Mouse (Mus musculus) layer of hippocampus, adult 2 months (tissue): ENCODE measurements at regions not wholly inside any gene's neighbourhood (a gene's known extent, or its start where the extent isn't known, plus 50 kb on each side); places are given as distances from the start of the nearest gene placed in this dataset.
A peak's percentile ranks its signal among the peaks of the same experiment; 100 is the strongest.
"Not testable (repeated sequence)": the region's sequence is repeated elsewhere in the genome, so short reads cannot be mapped to it uniquely, and the experiment has no call there.

Experiments used
- DNase-seq, 2 experiments: peaks; one replicate each; pipeline ENCODE4 v3.0.0; 2022; ENCODE audit warnings: low spot score in 2 of 2
- H3K27ac ChIP-seq: fragments of 200-600 bp; 2 replicates; pipeline ENCODE4 v1.8.1; 2022
- H3K4me3 ChIP-seq: fragments of 200-600 bp; 2 replicates; pipeline ENCODE4 v1.8.1; 2022; ENCODE audit warnings: mild to moderate bottlenecking
- CTCF ChIP-seq: fragments of 200-600 bp; conservative IDR thresholded peaks from 2 replicates; pipeline ENCODE4 v1.8.1; 2022; ENCODE audit warnings: antibody characterized with exemption, mild to moderate bottlenecking, moderate library complexity

DNA sequence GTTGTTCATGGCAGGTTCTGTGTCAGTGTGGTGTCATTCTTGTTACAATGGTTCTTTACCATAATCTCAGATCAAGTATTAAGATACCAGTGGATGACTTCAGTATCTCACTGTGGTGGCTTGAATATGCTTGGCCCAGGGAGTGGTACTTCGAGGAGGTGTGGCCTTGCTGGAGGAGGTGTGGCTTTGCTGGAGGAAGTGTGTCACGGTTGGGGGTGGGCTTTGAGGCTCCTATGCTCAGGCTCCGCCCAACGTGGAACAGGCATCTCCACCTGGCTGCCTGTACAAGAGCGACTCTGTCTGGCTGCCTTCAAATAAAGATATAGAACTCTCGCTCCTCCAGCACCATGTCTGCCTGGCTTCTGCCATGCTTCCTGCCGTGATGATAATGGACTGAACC lies 63.6 kb downstream of the Cd2 start:
- TF ChIP-seq CTCF = no peak
- H3K27ac ChIP-seq = no peak overlapping the region
- no peak overlapping the region for H3K4me3 ChIP-seq
- DNase-seq = no peak

DNA sequence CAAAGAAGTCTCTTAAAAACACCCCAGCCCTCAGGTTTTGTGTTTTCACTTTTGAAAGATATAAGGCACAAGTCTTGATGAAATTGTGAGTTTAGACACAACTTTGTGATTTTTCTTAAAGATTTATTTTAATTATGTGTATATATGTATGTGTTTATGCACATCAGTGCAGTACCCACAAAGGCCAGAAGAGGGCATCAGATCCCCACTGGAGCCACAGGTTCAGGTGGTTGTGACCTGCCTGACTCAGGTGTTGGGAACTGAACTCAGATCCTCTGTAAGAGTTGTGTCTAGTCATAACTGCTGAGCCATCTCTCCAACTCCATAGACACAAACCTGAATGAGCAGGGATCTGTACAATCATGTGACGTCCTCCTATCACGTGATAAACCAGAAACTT lies 67.8 kb downstream of the Cd2 start:
- no peak for DNase-seq
- Histone ChIP-seq H3K4me3 (no peak overlapping the region), H3K27ac (no peak overlapping the region)
- TF ChIP-seq CTCF = peak; percentile 56

DNA sequence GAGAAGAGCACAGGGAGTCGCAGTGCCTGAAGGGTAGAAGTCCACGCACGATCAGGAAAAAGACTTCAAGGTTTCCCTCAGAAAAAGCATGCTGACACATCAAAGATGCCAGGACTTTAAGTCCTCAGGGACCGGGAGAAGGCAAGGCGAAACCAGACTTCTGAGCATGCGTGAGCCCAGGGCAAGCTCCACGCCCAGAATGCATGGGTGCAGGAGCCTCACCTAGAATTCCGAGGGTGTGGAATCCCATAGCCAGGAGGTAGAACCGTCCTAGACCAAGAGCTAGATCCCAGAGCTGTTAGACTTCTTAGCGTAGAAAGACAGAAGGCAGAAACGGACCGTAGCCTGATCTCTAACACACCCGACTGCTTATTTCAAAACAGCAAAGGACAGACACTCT lies 71.0 kb downstream of the Cd2 start:
- H3K27ac ChIP-seq = no peak overlapping the region
- TF ChIP-seq CTCF = no peak
- no peak overlapping the region for H3K4me3 ChIP-seq
- DNase-seq = no peak

DNA sequence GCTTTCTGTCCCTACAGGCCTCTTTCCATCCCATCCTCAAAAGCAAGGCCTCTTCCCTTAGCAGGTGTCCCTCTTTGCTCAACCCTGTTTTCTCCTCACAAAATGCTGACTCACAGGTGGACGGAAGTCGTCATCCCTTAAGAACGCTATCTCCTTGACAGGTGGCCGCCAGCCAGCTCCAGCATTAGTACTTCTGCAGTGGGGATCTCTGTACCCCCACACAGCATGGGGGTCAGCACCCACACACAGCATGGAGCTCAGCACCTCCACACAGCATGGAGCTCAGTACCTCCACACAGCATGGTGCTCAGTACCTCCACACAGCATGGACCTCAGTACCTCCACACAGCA lies 74.6 kb downstream of the Cd2 start:
- TF ChIP-seq CTCF = no peak
- DNase-seq = no peak
- no peak overlapping the region for H3K27ac ChIP-seq

DNA sequence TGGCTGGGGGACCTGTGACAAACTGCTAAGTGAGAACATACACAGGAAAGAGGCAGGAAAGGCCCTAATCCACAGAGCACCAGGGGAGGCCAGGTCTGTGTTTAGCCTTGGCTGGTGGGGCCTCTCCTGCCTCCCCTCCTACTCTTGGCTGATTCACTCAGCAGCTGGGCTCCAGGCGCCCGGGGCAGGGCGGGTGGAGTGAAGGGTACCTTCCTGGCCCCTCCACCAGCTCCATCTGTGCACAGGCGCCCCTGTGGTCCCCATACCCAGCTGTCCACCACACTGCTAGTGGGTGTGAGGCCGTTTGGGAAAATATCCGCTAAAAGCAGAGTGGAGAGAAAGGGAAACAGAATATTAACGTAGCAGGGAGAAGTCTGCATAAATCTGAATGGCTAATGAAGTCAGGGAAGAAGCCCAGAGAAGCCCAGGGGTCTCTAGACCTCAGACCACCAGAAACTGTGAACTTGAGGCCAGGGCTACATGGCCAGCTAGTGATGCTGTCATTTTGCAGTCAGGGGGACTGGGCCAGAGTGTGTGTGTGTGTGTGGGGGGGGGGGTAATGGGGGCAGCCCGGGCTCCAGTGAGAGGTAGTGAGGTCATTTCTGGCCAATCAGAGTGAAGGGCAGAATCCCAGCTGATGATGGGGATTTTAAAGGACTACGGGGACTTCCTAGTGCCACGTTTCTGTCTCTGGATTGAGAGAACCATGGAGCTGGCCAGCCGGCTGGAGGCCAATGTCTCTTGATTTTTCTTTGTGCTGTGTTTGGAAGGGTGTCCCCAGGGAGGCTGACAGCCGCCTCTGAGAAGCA lies 75.1 kb downstream of the Cd2 start:
- peak in 1 of 2 experiments; percentile 13 for DNase-seq

More for the DNA sequence above, 74.6 kb downstream of the Cd2 start:
- no peak overlapping the region for H3K4me3 ChIP-seq

DNA sequence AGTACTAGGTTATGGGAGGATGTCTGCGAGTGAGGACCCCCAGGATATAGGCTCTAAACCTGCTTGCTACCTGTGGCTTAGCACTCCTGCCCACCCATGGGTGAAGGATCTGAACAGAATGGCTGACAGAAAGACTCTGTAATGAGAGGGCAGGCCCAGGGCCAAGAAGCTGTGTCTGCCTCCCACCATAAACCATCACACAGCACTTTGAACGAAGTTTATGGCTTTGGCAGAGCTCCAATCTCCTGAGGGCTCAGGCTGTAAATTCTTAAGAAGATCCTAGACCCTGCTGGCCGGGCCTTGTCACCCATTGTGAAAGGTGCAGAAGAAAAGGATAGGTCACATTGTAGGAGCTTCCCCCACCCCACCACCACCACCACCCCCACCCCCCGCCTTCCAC lies 75.8 kb downstream of the Cd2 start:
- TF ChIP-seq CTCF = no peak
- H3K4me3 ChIP-seq = no peak overlapping the region
- no peak overlapping the region for H3K27ac ChIP-seq
- no peak for DNase-seq

More for the DNA sequence above, 75.1 kb downstream of the Cd2 start:
- no peak overlapping the region for H3K4me3 ChIP-seq
- H3K27ac ChIP-seq = no peak overlapping the region; the same call in 1 of the 2 replicates
- no peak for TF ChIP-seq CTCF

DNA sequence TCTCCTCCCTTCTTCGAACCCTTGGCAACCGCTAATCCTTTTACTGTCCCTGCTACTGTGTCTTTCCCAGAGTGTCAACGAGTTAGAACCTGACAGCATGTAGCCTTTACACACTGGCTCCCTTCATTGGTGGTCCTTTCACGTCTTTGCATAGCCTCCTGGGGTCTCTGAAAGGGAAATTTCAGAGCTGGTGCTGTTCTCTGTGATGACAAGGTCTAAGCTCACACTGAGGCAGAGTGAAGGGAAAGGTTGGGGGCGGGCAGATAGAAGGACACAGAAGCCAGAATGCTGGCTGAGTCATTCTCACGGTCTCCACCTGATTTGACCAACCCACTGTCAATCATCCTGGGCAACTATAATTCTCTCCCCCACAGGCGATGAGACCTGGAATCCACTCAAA lies 78.2 kb downstream of the Cd2 start:
- Histone ChIP-seq H3K27ac (no peak overlapping the region), H3K4me3 (no peak overlapping the region)
- no peak for TF ChIP-seq CTCF
- no peak for DNase-seq

DNA sequence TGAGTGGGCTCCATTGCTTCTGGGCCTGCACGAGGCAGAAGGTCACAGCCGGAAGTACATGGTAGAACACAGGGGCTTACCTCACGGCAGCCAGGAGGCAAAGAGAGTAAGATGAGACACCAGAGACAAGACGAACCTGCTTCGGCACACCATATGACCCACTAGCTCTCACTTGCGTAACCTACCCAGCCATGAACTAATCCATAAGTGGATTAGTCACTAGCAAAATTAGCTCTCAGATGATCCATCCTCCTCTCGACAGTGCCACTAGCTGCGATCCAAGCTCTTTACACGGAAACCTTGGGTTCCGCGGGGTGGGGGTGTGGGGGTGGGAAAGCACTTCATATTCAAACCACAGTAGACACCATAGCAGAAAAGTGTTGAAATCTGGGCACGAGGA lies 79.0 kb downstream of the Cd2 start:
- no peak for DNase-seq
- H3K27ac ChIP-seq = no peak overlapping the region
- TF ChIP-seq CTCF = no peak
- H3K4me3 ChIP-seq = no peak overlapping the region

DNA sequence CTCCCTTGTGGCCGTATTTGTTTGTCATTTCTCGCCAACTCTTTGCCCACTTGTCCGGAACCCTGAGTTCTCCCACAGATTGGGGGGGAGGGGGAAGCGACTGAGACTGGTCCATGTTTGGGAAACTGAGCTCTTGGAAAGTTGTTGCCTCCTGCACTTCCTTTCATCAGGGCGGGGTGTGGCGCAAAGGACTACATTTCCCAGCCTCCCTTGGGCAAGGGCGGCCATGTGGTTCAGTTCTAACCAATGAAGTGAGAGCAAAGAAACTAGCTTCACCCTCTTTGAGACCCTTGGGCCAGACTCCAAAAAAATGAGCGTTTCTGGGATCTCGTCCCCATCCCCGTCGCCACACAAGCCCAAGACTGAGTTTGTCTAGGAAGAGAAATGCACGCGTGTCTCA lies 81.6 kb downstream of the Cd2 start:
- not testable (repeated sequence) for H3K27ac ChIP-seq, H3K4me3 ChIP-seq
- peak; percentile 29 to 36 for DNase-seq

DNA sequence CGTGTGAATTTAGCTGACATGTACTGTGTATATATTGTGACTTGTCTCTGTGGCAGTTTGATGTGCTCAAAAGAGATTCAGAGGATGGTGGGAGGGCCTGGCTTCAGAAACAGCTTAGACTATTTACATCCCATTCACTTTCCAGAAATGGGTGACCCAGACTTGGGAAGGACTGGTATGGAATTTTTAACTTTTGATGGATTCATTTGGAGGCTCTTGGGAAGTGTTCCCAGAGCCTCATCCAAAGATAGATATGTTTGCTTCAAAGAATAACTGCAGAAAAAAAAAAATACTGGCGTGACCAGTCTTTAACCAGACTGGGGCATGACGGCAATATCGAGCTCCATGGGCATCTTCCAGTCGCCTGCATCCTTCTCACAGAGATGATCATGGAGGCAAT lies 84.6 kb upstream of the Ptgfrn start:
- Histone ChIP-seq H3K27ac (no peak overlapping the region), H3K4me3 (no peak overlapping the region)
- DNase-seq = no peak
- no peak for TF ChIP-seq CTCF

DNA sequence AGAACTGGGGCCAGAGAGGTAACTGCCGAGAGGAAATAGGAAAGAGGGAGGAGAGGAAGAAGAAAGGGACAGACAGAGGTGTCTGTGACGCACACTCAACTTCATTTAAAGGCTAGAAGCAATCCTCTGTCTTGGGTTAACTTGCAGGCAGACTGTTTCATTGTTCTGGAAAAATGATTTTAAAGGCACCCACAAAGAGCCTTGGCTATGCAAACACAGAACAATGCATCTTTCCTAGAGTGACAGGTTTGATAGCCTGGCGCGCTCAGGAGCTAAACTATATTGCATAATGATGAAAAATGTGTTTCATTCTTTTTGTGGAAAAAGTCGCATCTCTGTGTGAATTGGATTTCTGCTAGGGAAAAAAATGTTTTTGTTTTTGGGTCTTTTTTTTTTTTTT lies 84.2 kb upstream of the Ptgfrn start:
- Histone ChIP-seq H3K27ac (no peak overlapping the region), H3K4me3 (no peak overlapping the region)
- no peak for TF ChIP-seq CTCF
- no peak for DNase-seq

DNA sequence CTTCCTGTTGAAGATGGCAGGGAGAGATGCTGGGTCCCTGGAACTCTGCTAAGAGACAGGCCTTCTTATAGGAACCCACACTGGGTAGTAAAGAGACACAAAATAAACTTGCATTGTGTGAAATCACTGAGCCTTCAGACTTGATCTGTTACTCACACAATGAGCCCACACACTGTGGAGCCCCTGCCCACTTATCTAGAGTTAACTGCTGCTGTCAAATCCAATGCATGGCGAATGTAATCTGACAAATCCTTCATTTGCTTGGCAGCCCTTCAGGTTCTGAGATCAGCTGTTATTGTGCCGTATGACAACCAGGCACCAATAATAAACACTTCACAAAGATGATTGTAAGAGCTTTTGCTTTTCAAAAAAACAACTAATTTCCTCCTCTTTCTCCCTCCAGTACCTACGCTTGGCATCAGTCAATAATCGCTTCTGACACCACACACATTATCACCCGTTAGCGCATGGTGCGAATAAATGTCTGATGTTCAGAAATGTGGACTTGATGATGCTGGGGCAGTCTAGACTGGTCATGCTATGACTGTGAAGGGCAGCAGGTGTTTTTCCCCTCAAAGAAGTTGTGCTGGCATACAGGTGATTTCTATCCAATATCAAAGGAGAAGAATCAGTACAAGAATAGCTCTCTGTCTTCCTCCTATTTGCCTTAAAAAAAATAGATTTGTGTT lies 81.4 kb upstream of the Ptgfrn start:
- peak; percentile 17 to 62 for DNase-seq
- Histone ChIP-seq H3K4me3 (no peak overlapping the region), H3K27ac (no peak overlapping the region)
- no peak for TF ChIP-seq CTCF

DNA sequence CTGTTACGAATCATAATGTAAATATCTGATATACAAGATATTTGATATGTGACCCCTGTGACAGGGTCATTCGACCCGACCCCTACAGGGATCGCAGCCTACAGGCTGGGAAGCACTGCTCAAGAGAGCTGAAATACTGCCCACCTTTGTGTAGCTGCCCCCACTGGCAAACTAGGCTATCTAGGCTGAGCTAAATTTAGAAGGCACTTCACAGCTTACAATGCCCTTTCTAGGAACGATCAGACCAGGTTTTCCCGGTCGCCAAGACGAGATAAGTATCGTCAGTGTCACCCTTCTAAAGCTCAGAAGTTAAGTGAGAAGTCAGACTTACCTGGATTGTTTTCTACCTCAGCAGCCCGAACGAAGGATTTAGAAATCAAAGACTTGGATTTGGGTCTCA lies 71.9 kb upstream of the Ptgfrn start:
- no peak overlapping the region for H3K27ac ChIP-seq
- TF ChIP-seq CTCF = no peak
- DNase-seq = no peak
- no peak overlapping the region for H3K4me3 ChIP-seq

DNA sequence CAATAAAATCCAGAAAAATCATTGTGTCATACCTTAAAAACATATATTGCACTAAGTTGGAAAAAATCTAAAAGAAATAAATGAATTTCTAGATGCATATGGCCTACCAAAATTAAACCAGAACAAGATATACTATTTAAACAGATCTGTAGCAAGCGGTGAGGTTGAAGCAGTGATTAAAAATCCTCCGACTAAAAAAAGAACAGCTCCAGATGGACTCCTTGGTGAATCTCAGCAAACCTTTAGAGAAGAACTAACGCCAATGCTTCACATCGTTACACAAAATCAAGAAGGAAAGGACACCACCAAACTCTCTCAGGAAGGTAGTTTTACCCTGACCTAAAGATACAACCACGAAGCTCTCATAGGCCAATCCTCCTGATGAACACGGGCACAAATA lies 63.9 kb upstream of the Ptgfrn start:
- Histone ChIP-seq H3K27ac (no peak overlapping the region), H3K4me3 (no peak overlapping the region)
- TF ChIP-seq CTCF = no peak
- no peak for DNase-seq
